Mouse (Mus musculus): ENCODE results near the gene Tmem209.

- no peak for TF ChIP-seq CTCF (IDR thresholded peaks at IDR 0.05; ENCODE audit: low read depth)
- no peak for TF ChIP-seq EP300 (IDR thresholded peaks at IDR 0.05; ENCODE audit: low read depth)
These were observed 52.6 kb downstream of the Tmem209 start for GRCm38 (mm10) chr6:30456991-30457390.
